Mouse (Mus musculus) yolk sac, embryonic 10.5 days (tissue): ENCODE data around the gene Entpd4b.
"Not testable (repeated sequence)": the region's sequence is repeated elsewhere in the genome, so short reads cannot be mapped to it uniquely, and the experiment has no call there.

Experiments
- DNase-seq: peaks from one replicate; pipeline ENCODE4 v3.0.0-alpha.2; 2017; ENCODE audit warnings: low spot score

Entpd4b gene

GRCm38 (mm10) chr14:69555110-69555831, at the start of gene Entpd4b:
Entpd4b (plus strand) TSS chr14:69555424.
- not testable (repeated sequence) for DNase-seq

- not testable (repeated sequence) for DNase-seq
Measured at GRCm38 (mm10) chr14:69507000-69507399, 48.2 kb upstream of the Entpd4b start.

GRCm38 (mm10) chr14:69512449-69512848, 42.8 kb upstream of the Entpd4b start, which contains the start of gene Gm27179:
Gm27179 (minus strand) TSS chr14:69512549.
- not testable (repeated sequence) for DNase-seq

GRCm38 (mm10) chr14:69520810-69521209, 34.4 kb upstream of the Entpd4b start:
- DNase-seq, result not testable (repeated sequence)

GRCm38 (mm10) chr14:69523001-69523400, 32.2 kb upstream of the Entpd4b start:
- not testable (repeated sequence) for DNase-seq

GRCm38 (mm10) chr14:69526202-69526601, 29.0 kb upstream of the Entpd4b start:
- not testable (repeated sequence) for DNase-seq

- DNase-seq, result not testable (repeated sequence)
Measured at GRCm38 (mm10) chr14:69536539-69536938, 18.7 kb upstream of the Entpd4b start.

GRCm38 (mm10) chr14:69540113-69540512, 15.1 kb upstream of the Entpd4b start:
- DNase-seq, result not testable (repeated sequence)

- DNase-seq, result not testable (repeated sequence)
Measured at GRCm38 (mm10) chr14:69542695-69543094, 12.5 kb upstream of the Entpd4b start.

GRCm38 (mm10) chr14:69544033-69544432, 11.2 kb upstream of the Entpd4b start:
- not testable (repeated sequence) for DNase-seq

- not testable (repeated sequence) for DNase-seq
Measured at GRCm38 (mm10) chr14:69545052-69545451, 10.2 kb upstream of the Entpd4b start.

GRCm38 (mm10) chr14:69547310-69547709, 7.9 kb upstream of the Entpd4b start:
- not testable (repeated sequence) for DNase-seq

GRCm38 (mm10) chr14:69556820-69557219, 1.6 kb downstream of the Entpd4b start:
- DNase-seq, result not testable (repeated sequence)

- DNase-seq, result not testable (repeated sequence)
Measured at GRCm38 (mm10) chr14:69557550-69557949, 2.3 kb downstream of the Entpd4b start.
